Mouse (Mus musculus): Measurements from ENCODE around the gene Irgm2.
A peak's percentile ranks its signal among the peaks of the same experiment; 100 is the strongest.
"Not testable (repeated sequence)": the region's sequence is repeated elsewhere in the genome, so short reads cannot be mapped to it uniquely, and the experiment has no call there.

The Irgm2 gene

DNA sequence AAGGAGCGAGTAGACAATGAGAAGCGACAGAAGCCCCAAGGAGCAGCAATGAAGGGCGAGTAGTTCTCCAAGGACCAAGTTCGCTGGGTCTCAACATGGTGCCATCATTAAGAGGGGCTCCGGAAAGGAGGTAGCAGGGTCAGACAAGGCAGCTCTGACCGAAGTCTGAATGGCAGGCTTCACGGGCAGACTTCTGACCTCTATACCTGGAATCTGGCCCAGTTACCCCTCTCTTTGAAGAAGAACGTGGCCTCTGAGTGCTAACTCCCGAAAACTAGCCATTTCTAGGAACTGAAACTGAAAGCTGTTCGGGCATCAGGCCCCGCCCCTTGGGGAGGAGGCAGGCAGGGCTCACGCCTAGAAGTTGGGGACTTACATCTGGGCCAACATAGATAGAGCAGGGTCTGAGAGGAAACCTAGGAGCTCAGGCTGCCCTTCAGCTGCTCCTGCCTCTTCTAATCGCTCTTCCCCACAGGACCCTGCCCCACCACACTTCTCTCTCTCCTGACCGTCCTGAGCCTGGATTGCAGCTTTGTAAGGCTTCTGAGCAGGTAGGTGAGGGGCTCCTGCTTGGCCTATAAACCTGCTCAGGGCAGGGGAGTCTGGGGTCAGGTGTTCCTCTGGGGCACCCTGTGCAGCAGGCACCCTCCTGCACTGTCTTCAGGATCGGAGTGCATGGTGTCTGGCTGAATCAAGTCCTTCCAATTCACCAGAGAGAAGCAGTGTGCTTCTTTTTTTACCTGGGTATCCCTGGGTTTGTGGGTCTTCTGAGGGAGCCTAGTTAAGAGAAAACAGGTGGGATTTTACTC lies at the start of gene Irgm2, which contains the start of gene Igtp:
Irgm2 (plus strand) TSS at position 390 of the 809 bp plus-strand sequence.
Igtp (plus strand) TSS at position 328 of the 809 bp plus-strand sequence.
- not testable (repeated sequence) for DNase-seq (ENCODE audit: low read depth, low spot score)

- DNase-seq (ENCODE audit: low read depth, low spot score), result no peak
Observed at GRCm38 (mm10) chr11:58155458-58155857, 44.0 kb upstream of the Irgm2 start.

- DNase-seq (ENCODE audit: low read depth, low spot score), result no peak
Observed at GRCm38 (mm10) chr11:58156871-58157270, 42.5 kb upstream of the Irgm2 start.

GRCm38 (mm10) chr11:58165072-58165471 lies 34.3 kb upstream of the Irgm2 start:
- no peak for DNase-seq (ENCODE audit: low read depth, low spot score)

DNA sequence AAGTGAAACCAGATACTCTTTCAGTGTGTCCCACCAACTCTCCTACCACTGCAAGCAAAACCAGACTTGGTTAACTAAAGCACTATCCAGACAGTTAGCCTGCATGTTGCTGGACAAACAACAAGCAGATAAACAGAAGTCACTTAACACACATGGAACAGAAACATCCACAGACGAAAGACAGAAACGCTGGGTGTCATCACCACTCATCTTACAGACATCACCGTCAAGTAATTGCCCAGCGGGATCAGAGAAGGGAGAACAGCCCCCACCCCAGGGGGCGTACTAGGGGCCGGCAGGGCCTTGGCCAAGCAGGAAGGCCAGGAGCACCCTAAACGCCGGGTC lies 31.6 kb upstream of the Irgm2 start:
- no peak for DNase-seq (ENCODE audit: low read depth, low spot score)

DNA sequence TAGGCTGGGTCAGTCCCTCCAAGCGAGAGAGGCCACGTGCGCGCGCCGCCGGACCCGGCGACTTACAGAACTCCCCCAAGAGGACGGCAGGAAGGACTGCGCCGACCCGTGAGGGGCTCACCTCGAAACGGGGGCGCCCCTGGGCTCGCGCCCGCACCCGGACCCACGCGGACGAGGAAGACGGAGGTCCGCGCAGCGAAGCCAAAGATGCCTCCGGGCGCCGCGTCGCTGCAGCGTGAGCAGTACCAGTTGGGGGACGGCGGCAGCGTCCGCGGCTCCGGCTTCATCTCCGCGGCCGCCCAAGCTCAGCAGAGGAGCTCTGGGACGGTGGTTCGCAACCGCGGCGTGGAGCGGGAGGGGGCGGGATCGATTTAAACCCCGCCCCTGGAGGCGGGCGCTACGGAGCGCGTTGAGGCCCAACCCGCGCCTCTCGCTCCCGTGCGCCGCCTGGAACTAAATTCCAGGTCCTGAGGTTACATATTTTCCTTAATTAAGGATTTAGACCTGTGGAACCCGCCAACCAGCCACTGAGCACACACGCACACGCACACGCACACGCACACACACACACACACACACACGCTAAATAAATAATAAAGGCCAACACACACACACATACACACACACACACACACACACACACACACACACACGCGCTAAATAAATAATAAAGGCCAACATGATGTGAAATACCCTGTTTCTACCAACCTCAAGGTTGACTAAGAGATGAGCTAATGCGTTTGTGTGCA lies 31.1 kb upstream of the Irgm2 start, which contains the start of gene Gemin5:
Gemin5 (minus strand) TSS at position 373 of the 749 bp plus-strand sequence.
- peak; percentile 75 for DNase-seq (ENCODE audit: low read depth, low spot score)

GRCm38 (mm10) chr11:58169666-58170065 lies 29.8 kb upstream of the Irgm2 start:
- no peak for DNase-seq (ENCODE audit: low read depth, low spot score)

DNA sequence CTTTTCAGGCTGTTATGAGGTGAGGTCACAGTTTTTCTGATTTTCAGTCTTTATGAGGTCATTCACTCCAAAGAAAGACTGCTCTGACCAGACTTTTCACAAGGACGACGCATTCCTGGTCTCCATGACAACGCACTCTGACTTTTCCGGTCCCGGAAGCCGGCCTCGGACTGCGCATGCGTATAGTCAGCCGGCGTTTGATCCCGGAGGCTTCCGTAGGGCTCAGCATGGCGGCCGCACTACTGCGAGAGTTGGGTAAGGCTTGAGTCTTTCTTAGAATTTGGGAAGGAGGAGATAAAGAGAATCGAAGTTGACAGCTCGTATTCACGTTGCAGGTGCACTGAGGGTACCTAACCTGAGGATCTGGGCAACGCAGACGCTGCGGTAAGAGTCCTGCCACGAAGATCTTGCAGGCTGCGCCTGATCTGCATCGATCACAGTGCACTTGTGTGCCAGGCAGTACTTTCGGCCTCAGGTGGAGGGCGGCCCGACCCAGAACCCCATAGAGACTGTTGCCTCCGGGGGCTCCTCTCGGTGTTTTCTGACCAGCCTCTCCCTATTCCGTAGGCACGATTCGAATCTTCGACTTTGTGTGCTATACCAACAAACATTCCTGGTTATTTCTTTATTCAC lies 27.8 kb upstream of the Irgm2 start, which contains the start of gene Mrpl22:
Mrpl22 (plus strand) TSS at position 203 of the 633 bp plus-strand sequence.
- peak; percentile 97 for DNase-seq (ENCODE audit: low read depth, low spot score)

- peak; percentile 72 for DNase-seq (ENCODE audit: low read depth, low spot score)
Observed at GRCm38 (mm10) chr11:58179563-58179962, 19.9 kb upstream of the Irgm2 start.

DNA sequence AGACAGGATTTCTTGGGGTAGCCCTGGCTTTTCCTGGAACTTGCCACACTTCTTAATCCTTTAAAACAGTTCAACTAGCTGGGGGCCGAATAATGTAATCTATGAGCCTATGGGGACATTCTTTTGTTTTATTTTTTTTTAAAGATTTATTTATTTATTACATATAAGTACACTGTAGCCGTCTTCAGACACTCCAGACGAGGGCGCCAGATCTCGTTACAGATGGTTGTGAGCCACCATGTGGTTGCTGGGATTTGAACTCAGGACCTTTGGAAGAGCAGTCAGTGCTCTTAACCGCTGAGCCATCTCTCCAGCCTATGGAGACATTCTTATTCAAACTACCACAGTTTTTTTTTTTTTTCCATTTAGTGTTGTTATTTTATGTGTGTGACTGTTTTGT lies 19.4 kb upstream of the Irgm2 start:
- DNase-seq (ENCODE audit: low read depth, low spot score), result not testable (repeated sequence)

DNA sequence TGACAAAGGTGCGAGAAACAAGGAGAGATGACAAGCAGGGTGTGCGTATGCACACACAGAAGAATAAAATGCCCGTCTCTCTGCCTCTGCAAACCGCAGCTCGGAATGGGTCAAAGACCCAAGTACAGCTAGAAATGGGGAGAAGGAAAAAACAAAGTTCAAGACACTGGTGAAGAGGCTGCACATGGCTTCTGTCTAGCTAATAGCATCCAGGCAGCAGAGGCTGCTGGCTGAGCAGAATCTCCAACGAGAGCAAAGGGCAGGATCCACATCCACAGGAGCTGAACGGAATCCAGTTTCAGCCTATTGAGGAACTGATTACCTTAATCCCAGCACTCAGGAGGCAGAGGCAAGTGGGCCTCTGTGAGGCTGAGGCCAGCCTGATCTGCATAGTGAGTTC lies 18.7 kb upstream of the Irgm2 start:
- DNase-seq (ENCODE audit: low read depth, low spot score), result no peak

DNA sequence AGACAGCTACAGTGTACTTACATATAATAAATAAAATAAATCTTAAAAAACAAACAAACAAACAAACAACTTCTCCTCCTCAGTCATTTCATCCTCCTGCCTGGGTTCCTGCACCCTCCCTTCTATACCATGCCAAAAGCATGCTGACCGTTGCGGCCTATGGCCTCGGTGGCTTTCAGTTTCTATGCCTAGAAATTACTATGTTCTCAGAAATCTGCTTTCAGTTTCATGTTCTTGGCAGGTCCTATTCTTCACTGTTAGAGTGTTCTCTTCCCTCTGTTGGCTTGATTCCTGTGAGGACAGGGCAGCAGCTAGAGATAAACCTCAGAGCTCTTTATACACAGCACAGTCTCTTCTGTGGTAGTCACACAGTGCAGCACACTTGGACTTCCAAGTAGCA lies 15.8 kb upstream of the Irgm2 start:
- DNase-seq (ENCODE audit: low read depth, low spot score), result no peak

GRCm38 (mm10) chr11:58189675-58190074 lies 9.7 kb upstream of the Irgm2 start:
- DNase-seq (ENCODE audit: low read depth, low spot score), result no peak

GRCm38 (mm10) chr11:58193326-58193725 lies 6.1 kb upstream of the Irgm2 start:
- no peak for DNase-seq (ENCODE audit: low read depth, low spot score)

DNA sequence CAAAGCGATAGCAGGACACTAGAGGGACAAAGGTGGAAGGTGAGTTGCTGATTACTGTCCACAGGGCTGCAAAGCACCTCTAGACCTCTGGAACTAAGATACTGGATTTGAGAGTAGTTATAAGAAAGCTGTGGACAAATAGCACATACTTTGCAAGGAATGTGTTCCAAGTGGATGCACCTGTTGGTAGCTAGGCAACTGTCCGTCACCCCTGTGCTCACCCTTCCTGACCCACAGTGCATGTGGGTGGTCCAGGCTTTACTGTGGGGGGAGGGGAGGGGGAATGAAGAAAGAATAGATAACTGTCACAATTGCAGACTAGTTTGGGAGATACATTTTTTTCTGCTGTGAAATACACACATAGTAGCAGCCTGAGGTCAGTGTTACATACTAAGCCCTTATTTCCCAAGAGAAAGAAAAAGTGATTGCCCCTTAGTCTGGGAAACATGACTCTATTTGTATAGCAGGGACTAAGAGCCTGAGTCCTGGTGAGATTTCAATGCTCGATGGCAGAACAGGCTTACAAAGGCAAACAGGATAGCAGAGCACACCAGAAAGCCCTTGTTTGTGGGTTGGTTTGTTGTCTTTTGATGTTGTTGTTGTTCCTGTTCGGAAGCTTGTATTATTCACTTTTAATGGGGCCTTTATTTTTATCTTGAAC lies 5.4 kb upstream of the Irgm2 start:
- no peak for DNase-seq (ENCODE audit: low read depth, low spot score)

DNA sequence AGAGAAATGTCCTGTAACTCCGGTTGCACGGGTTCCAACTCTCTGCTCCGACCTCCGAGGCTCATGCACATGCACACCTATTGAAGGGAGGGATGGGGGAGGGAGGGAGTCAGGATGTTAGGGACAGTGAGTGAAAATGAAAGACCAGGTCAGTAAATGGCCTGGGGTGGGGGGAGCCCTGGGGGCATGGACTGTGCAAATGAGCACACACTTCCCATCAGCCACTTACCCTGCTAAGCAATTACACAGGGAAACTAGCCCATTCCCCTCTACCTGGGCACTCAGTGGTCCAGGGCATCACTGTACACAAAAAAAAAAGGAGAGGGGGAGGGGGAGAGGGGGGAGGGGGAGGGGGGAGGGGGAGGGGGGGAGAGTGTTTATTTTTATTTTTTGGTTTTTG lies 755 bp upstream of the Irgm2 start:
- DNase-seq (ENCODE audit: low read depth, low spot score), result no peak

- DNase-seq (ENCODE audit: low read depth, low spot score), result no peak
Observed at GRCm38 (mm10) chr11:58200226-58200625, 808 bp downstream of the Irgm2 start.

GRCm38 (mm10) chr11:58201052-58201451 lies 1.6 kb downstream of the Irgm2 start:
- DNase-seq (ENCODE audit: low read depth, low spot score), result no peak

DNA sequence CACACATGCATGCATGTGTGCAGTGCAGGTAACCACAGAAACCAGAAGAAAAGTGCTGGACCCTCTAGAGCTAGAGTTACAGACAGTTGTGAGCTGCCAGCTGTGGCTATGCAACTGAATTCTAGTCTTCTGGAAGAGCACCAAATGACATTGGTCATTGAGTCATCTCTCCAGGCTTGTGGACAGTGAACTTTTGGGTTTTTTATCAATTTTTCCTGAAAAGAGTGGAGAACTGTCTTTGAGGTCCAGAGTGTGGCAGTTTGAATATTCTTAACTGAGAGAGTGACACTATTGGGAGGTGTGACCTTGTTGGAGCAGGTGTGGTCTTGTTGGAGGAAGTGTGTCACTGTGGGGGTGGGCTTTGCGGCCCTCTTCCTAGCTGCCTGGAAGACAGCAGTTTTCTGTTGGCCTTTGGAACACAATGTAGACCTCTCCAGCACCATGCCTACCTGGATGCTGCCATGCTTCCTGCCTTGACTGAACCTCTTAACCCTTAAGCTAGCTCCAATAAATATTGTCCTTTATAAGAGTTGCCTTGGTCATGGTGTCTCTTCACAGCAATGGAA lies 11.0 kb downstream of the Irgm2 start:
- no peak for DNase-seq (ENCODE audit: low read depth, low spot score)

GRCm38 (mm10) chr11:58211062-58211681 lies 11.8 kb downstream of the Irgm2 start:
- DNase-seq (ENCODE audit: low read depth, low spot score), result no peak

DNA sequence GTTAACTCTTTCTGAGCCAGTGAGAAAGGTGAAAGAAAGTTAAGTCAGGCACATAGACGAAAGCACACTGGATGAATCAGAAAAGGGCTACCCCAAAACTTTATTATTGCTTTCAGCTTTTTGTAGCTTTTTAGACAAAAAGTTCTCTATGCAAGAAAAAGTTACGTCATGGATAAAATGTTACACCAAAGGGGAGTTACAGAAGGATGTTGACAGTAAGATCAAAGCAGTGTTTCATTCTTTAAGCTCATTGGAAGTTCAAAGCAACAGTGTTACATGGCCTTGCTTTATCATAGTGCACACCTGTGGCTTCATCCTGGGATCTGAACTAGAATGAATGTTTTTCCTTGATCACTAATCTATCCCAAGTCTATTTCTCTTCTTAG lies 12.3 kb downstream of the Irgm2 start:
- DNase-seq (ENCODE audit: low read depth, low spot score), result no peak
